Mouse (Mus musculus): ENCODE results near the gene Lysmd2.
"Not testable (repeated sequence)": the region's sequence is repeated elsewhere in the genome, so short reads cannot be mapped to it uniquely, and the experiment has no call there.

Lysmd2 gene

GRCm38 (mm10) chr9:75630823-75631454, 5.4 kb downstream of the Lysmd2 start:
- DNase-seq (ENCODE audit: low spot score), result no peak

GRCm38 (mm10) chr9:75632111-75632510, 6.6 kb downstream of the Lysmd2 start:
- DNase-seq (ENCODE audit: low spot score), result no peak

DNA sequence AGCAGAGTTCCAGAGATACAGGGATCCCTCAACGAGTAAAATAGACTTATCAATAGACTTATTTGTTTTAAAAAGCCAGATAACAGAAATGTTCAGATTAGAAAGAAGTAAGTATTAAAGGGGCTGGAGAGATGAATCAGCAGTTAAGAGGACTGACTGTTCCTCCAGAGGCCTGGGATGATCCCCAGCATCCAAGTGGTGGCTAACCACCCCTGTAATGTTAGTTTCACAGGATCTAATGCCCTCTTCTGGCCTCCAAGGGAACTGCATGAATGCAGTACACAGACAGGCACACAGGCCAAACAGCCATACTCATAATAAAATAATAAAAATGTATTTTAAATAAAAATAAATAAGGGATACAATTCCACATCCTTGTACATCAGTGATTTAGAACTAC, 7.4 kb downstream of the Lysmd2 start:
- DNase-seq (ENCODE audit: low spot score), result peak; percentile 53

GRCm38 (mm10) chr9:75633603-75634002, 8.1 kb downstream of the Lysmd2 start:
- no peak for DNase-seq (ENCODE audit: low spot score)

DNA sequence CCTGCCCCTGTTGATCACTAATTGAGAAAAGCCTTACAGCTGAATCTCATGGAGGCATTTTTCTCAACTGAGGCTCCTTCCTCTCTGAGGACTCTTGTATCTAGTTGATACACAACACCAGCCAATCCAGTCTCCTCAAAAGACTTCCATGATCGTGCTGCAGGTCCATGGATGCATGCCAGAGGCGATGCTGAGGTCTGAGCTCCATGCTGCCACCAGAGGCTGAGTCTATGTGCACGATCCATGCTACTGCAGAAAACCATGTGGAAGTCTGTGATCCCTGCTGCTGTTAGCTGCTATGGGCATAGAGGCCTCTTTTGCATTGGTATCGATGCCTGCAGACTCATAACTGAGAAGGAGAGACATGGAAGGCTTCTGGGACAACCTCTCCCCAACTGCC, 8.7 kb downstream of the Lysmd2 start:
- DNase-seq (ENCODE audit: low spot score), result no peak

- peak; percentile 71 for DNase-seq (ENCODE audit: low spot score)
Measured at GRCm38 (mm10) chr9:75645405-75645804, 19.9 kb downstream of the Lysmd2 start.

DNA sequence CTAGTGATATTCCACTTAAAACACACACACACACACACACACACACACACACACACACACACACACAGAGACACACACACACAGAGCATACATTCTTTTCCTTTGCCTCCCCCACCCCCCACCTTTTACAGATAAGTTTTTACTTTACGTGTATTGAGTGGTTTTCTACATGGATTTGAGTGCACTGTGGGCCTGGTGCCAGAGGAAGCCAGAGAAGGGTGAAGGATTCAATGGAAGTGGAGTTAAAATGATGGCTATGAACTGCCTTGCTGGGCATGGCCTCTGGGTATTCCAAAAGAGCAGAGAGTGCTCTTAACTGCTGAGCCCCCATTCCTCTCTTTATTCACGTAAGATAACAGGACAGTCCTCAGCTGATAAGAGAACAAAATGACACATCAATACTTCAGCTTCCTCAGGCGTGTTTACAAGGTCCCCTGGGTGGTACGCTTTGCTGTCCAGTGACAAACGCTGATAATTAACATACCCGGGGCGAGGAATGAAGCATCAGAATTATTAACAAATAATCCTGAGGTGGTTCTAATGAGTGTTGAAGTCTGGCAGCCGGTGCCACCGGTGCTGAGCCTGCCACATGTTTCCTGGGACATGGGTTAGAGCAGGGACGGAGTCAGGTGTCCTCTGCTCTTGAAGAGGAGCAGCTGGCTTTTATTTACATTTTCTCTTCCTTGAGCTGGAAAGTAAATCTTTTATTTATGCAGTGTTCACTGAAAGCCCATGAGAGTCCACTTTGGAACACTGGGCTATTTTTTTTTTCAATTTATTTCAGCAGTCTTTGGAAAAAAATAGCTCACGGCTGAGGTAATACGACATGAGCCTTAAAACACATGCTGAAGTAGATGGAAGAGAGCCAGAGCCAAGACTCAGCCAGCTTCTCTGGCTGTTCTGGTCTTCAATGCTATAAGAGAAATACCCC, 28.7 kb downstream of the Lysmd2 start:
- no peak for DNase-seq (ENCODE audit: low spot score)

GRCm38 (mm10) chr9:75656456-75656855, 30.9 kb downstream of the Lysmd2 start:
- DNase-seq (ENCODE audit: low spot score), result not testable (repeated sequence)

DNA sequence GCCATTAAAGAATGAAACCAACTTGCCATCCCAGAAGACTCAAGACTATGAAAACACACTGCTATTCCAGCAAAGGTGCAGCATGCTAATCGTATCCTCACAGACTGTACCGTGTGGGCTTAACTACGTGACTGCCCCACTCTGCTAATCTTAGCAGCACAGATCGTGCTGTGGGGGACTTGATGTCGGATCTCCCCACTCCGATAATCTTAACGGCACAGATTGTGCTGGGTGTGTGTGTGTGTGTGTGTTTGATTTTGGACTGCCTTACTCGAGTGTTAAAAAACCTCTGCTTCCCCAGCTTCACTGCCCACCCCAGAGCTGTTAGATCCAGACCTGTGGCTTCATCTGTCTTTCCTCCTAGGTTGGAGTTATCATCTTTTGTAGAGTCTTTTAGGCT, 35.4 kb downstream of the Lysmd2 start:
- no peak for DNase-seq (ENCODE audit: low spot score)

DNA sequence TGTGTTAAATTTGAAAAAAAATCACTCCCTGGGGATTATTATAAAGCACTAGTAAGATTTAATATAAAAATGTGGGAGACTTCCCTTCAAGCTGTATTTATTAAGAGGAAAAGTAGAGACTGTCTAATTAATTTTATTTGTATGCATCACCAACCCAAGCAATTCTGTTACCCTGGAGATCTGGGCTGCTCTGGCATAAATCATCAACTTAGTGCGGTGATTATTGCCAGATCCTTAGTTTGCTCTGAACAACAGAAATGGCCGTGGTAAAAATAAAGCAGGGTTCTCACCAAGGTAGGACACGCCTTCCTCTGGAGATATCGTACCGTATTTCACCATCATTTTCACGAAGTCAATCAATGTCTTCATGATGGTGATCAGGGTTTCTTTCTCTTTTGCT, 39.8 kb downstream of the Lysmd2 start:
- DNase-seq (ENCODE audit: low spot score), result no peak

- DNase-seq (ENCODE audit: low spot score), result no peak
Measured at GRCm38 (mm10) chr9:75666612-75667011, 41.1 kb downstream of the Lysmd2 start.

DNA sequence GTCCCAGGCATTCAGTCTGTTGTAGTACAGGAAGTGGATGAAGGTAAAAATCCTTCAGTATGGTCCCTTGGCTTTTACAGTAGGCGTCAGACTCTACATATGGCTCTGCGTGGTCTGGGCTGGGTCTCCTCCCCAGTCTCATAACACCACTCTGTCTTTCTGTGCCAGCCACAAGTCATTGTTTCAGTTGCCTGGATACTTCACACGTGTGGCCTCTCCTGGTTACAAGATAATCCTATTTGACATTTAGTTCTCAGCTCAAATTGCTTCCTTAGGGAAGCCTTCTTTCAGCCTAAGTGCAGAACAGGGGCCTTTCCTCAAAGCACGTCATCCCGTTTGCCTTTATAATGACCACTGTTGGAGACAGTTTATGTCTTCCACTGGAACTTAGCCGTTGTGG, 47.2 kb downstream of the Lysmd2 start:
- no peak for DNase-seq (ENCODE audit: low spot score)

DNA sequence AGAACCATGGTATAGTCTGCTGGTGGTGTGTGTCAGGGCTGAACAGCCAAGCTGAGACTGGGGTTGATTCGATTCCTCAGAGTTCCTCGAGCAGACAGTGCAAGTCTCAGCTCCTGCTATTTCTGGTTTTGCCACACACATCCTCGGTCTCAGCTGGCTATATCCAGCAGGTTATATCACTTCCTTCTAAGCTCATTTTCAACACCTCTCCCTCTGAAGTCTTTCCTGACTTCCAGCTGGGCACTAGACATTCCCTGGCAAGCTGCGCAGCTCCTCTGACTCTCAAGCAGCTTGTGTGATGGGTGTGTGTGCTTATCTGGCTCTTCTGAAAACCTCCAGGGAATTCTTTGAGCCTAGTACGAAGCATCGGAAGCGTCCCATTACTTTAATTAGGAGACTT, 50.7 kb downstream of the Lysmd2 start:
- DNase-seq (ENCODE audit: low spot score), result no peak

DNA sequence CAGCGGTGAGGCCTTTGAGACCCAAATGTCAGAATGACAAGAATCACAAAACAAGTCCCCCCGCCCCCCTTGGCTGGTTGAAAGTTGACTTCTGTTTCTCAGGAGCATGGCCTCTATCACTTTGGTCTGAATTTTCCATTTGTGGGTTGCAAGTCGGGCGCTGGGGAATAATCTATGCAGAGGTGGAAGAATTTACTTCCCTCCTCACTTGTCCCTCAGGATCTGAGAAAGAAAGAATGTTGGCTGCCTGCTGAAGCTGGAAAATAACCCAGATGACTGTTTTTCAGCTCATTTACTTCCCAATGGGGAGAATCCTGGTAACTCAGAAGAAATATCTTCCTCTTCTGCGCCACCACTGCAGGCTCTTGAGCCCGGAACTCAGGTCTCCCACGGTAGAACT, 52.8 kb downstream of the Lysmd2 start:
- DNase-seq (ENCODE audit: low spot score), result no peak

DNA sequence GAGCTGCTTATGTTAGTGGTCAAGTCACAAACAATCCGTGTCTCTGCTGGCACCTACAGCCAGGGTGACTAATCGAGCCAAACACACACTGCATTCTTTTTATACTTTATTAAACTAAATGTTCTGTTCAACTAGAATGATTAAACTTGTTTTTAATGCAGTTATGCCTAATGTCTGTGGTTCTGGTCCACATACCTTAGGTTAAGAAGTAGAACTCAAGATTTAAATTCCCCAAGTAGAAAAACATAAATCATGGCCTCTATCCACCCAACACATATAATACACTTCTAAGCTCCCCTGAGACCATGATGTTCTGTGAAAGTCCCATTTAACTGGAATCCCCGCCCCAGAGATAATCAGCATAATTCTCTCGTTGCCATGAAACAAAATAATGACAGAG, 54.1 kb downstream of the Lysmd2 start:
- no peak for DNase-seq (ENCODE audit: low spot score)

GRCm38 (mm10) chr9:75680606-75681005, 55.1 kb downstream of the Lysmd2 start:
- no peak for DNase-seq (ENCODE audit: low spot score)

- peak; percentile 94 for DNase-seq (ENCODE audit: low spot score)
Measured at GRCm38 (mm10) chr9:75683426-75684191, 58.1 kb downstream of the Lysmd2 start, which contains the start of gene Scg3. TSS of gene Scg3 (minus strand) at chr9:75684056.

DNA sequence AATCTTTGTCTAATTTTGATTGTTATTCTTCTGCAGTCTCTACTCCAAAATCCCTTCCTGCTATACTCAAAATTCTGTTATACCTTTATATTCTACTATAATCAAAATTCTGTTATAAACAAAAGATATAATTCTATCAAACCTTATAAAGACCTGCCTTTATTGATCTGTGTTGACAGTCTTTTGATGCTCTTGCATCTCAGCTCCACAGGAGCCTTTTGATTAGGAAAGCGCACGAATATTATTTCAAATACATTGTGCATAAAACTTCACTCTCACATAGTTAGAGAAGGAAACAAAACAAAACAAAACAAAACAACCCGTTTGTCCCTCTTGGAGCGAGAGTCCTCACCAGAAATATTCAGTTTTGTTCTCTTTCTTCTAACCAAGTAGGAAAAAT, 58.8 kb downstream of the Lysmd2 start:
- no peak for DNase-seq (ENCODE audit: low spot score)

DNA sequence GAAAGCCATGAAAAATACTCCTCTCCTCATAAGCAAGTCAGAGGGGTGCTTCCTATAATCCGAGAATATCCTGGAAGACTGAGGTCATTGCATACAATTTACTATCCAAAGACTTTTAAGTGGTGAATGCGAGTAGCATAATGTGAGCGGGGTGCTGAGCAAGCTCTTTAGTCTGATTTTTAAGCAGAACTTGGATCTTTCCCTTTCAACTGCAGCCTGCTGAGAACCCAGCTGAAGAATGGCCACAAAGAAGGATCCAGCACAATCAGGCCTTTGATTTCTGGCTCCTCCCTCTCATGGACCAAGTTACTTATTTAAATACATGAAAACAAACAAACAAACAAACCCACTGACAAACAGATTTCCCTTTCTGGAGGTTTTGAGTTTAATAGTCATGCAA, 59.2 kb downstream of the Lysmd2 start:
- no peak for DNase-seq (ENCODE audit: low spot score)
